Mouse (Mus musculus): ENCODE results near the gene Coro1b. TPM values are rescaled to one million over a fixed set of nuclear protein-coding genes. Genes with fewer than 3 reads are reported as not detected.

Coro1b gene
- total RNA-seq, 2 experiments from 2014 or later, result 77.0 to 97.3 TPM

Other genes starting within 250 kb of the Coro1b start
- gene Tcirg1, start 241.5 kb upstream of the Coro1b start, total RNA-seq (2021), result 10 to 100 TPM; 17.4 to 20.6 TPM
- 100 to 1,000 TPM; 144 to 147 TPM for gene Ndufs8, start 235.8 kb upstream of the Coro1b start, total RNA-seq (2021)
- gene Aldh3b1, start 218.8 kb upstream of the Coro1b start, total RNA-seq (2021), result 1 to 10 TPM; 3.2 to 3.5 TPM
- 10 to 100 TPM; 13.6 to 15.9 TPM for gene Unc93b1, start 213.4 kb upstream of the Coro1b start, total RNA-seq (2021)
- not detected for gene Aldh3b3, start 190.0 kb upstream of the Coro1b start, total RNA-seq (2021)
- under 1 TPM; 0.53 to 0.99 TPM for gene Aldh3b2, start 176.3 kb upstream of the Coro1b start, total RNA-seq (2021)
- gene Acy3, start 162.0 kb upstream of the Coro1b start, total RNA-seq (2021), result 1 to 10 TPM; 2.1 to 2.6 TPM
- gene Tbx10, start 155.9 kb upstream of the Coro1b start, total RNA-seq (2021), result not detected
- 10 to 100 TPM in 1 of 2 experiments, 1 to 10 TPM in 1; 9.5 to 10.1 TPM for gene Nudt8, start 148.0 kb upstream of the Coro1b start, total RNA-seq (2021)
- gene Gm49405, start 148.0 kb upstream of the Coro1b start, total RNA-seq (2021), result 1 to 10 TPM in 1 of 2 experiments, under 1 TPM in 1; 0.97 to 1.3 TPM
- gene Doc2g, start 145.3 kb upstream of the Coro1b start, total RNA-seq (2021), result 1 to 10 TPM; 2.9 to 3.2 TPM
- gene Ndufv1, start 135.8 kb upstream of the Coro1b start, total RNA-seq (2021), result 100 to 1,000 TPM; 257 TPM
- 100 to 1,000 TPM; 455 to 471 TPM for gene Gstp1, start 110.6 kb upstream of the Coro1b start, total RNA-seq (2021)
- gene Gstp2, start 102.6 kb upstream of the Coro1b start, total RNA-seq (2021), result 10 to 100 TPM; 44.0 to 76.5 TPM
- gene Gstp3, start 89.0 kb upstream of the Coro1b start, total RNA-seq (2021), result not detected
- not detected for gene Cabp2, start 67.0 kb upstream of the Coro1b start, total RNA-seq (2021)
- gene Cdk2ap2, start 51.4 kb upstream of the Coro1b start, total RNA-seq (2021), result 10 to 100 TPM; 36.2 to 38.7 TPM
- gene Pitpnm1, start 48.6 kb upstream of the Coro1b start, total RNA-seq (2021), result 100 to 1,000 TPM; 174 to 181 TPM
- 100 to 1,000 TPM; 121 to 140 TPM for gene Aip, start 22.8 kb upstream of the Coro1b start, total RNA-seq (2021)
- not detected for gene Gpr152, start 8.8 kb upstream of the Coro1b start, total RNA-seq (2021)
- gene Cabp4, start 4.6 kb upstream of the Coro1b start, total RNA-seq (2021), result under 1 TPM; 0.22 to 0.30 TPM
- gene Ptprcap, start 5.0 kb downstream of the Coro1b start, total RNA-seq (2021), result 1 to 10 TPM; 1.6 to 2.5 TPM
- 10 to 100 TPM; 32.7 to 38.3 TPM for gene Rps6kb2, start 14.7 kb downstream of the Coro1b start, total RNA-seq (2021)
- 1 to 10 TPM; 6.3 to 7.1 TPM for gene Carns1, start 26.9 kb downstream of the Coro1b start, total RNA-seq (2021)
- gene Tbc1d10c, start 42.7 kb downstream of the Coro1b start, total RNA-seq (2021), result 1 to 10 TPM in 1 of 2 experiments, under 1 TPM in 1; 0.52 to 1.0 TPM
- 100 to 1,000 TPM; 268 TPM for gene Ppp1ca, start 43.4 kb downstream of the Coro1b start, total RNA-seq (2021)
- gene Rad9a, start 53.0 kb downstream of the Coro1b start, total RNA-seq (2021), result 1 to 10 TPM; 7.9 to 9.6 TPM
- gene Clcf1, start 65.6 kb downstream of the Coro1b start, total RNA-seq (2021), result under 1 TPM; 0.38 to 0.57 TPM
- gene AC109138.7, start 65.7 kb downstream of the Coro1b start, total RNA-seq (2021), result not detected
- gene Pold4, start 83.3 kb downstream of the Coro1b start, total RNA-seq (2021), result 10 to 100 TPM; 14.4 to 16.5 TPM
- gene Ssh3, start 120.6 kb downstream of the Coro1b start, total RNA-seq (2021), result 10 to 100 TPM; 49.5 to 49.6 TPM
- gene Ankrd13d, start 134.5 kb downstream of the Coro1b start, total RNA-seq (2021), result 10 to 100 TPM; 58.5 to 59.2 TPM
- 100 to 1,000 TPM; 184 to 192 TPM for gene Grk2, start 157.6 kb downstream of the Coro1b start, total RNA-seq (2021)
- gene Kdm2a, start 249.7 kb downstream of the Coro1b start, total RNA-seq (2021), result 10 to 100 TPM; 74.2 to 88.4 TPM